In the genomic region with DNA sequence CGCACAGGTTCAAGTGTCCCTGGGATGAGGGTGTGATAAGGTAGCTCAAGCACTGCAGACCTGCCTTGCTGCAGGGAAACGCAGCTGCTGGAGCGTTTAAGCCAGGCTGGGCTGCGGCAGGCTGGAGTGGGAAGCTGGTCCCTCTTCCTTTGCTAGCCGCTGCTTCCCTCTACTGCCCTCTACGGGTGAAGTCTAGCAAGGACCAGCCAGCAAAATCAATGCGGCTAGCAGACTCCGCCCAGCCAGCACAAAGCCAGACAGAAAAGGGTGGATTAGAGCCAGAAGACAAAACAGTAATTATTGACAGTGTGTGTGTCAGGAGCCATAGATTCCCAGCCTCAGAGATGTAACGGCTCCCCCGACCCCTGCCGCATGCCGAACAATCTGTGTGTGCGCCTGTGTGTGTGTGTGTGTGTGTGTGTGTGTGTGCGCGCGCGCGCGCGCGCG, we compare ENCODE assay signal across 8 mouse cellular contexts.
A peak's percentile ranks its signal among the peaks of the same experiment; 100 is the strongest.
DNase-seq lines count a peak whose midpoint lies in the region; ATAC-seq and TF ChIP-seq lines count a peak whose summit lies in the region.

No protein-coding gene starts in this region.

- no peaks in the 10 kb centered on the region for H3K9me3 ChIP-seq in forebrain, embryonic 12.5 days
- H3K9me3 ChIP-seq in heart, postnatal 0 days (replicated peaks; ENCODE audit: control insufficient read depth, low read length): no peaks in the 10 kb centered on the region
- H3K9me3 ChIP-seq in liver, embryonic 15.5 days (replicated peaks): no peaks in the 10 kb centered on the region
- H3K9me3 ChIP-seq in neural tube, embryonic 13.5 days: no peaks in the 10 kb centered on the region

- peaks cover 3% of the 10 kb centered on the region; the same call in 1 of the 2 replicates for H3K27me3 ChIP-seq in forebrain, embryonic 12.5 days
- H3K27me3 ChIP-seq in heart, postnatal 0 days (ENCODE audit: control insufficient read depth, insufficient read depth, low read length): no peaks in the 10 kb centered on the region
- H3K27me3 ChIP-seq in liver, embryonic 15.5 days: no peaks in the 10 kb centered on the region
- no peaks in the 10 kb centered on the region for H3K27me3 ChIP-seq in neural tube, embryonic 13.5 days

- peak overlapping the region; percentile 44 for H3K4me2 ChIP-seq in forebrain, embryonic 12.5 days
- H3K4me2 ChIP-seq in heart, postnatal 0 days (ENCODE audit: low read depth, low read length): peak overlapping the region; percentile 54
- peak overlapping the region; percentile 50 for H3K4me2 ChIP-seq in liver, embryonic 15.5 days
- H3K4me2 ChIP-seq in neural tube, embryonic 13.5 days: peak overlapping the region; percentile 51

- WGBS in forebrain, embryonic 12.5 days: 37% methylated on average over 22 of the region's 22 CpGs
- WGBS in heart, postnatal 0 days: 48% methylated on average over 22 of the region's 22 CpGs
- WGBS in liver, embryonic 15.5 days (ENCODE audit: insufficient replicate concordance): 42% methylated on average over 22 of the region's 22 CpGs
- WGBS in neural tube, embryonic 13.5 days: 52% methylated on average over 22 of the region's 22 CpGs

- H3K4me1 ChIP-seq in forebrain, embryonic 12.5 days: peaks cover 8% of the 10 kb centered on the region; the same call in 1 of the 2 replicates
- H3K4me1 ChIP-seq in heart, postnatal 0 days (ENCODE audit: control insufficient read depth, insufficient read depth): no peaks in the 10 kb centered on the region
- H3K4me1 ChIP-seq in liver, embryonic 15.5 days (replicated peaks): no peaks in the 10 kb centered on the region
- no peaks in the 10 kb centered on the region; the same call in 1 of the 2 replicates for H3K4me1 ChIP-seq in neural tube, embryonic 13.5 days (replicated peaks)

- peak overlapping the region; percentile 92 for H3K27ac ChIP-seq in forebrain, embryonic 12.5 days
- H3K27ac ChIP-seq in heart, postnatal 0 days (ENCODE audit: low read depth): no peak overlapping the region
- no peak overlapping the region for H3K27ac ChIP-seq in liver, embryonic 15.5 days (replicated peaks)
- H3K27ac ChIP-seq in neural tube, embryonic 13.5 days (replicated peaks): peak overlapping the region; percentile 90

- no peak overlapping the region for H3K9ac ChIP-seq in forebrain, embryonic 12.5 days
- H3K9ac ChIP-seq in heart, postnatal 0 days (replicated peaks; ENCODE audit: low read depth, low read length): no peak overlapping the region
- H3K9ac ChIP-seq in liver, embryonic 15.5 days: no peak overlapping the region
- peak overlapping the region; percentile 69 for H3K9ac ChIP-seq in neural tube, embryonic 13.5 days

- TF ChIP-seq CTCF in heart, postnatal 0 days (IDR thresholded peaks at IDR 0.05; ENCODE audit: low read depth): peak; percentile 82

- peak; percentile 58 for DNase-seq in c-Kit-positive CD71-positive TER-119-negative erythroid progenitor cells, embryonic 14.5 days (ENCODE audit: low read depth)
- peak; percentile 74 for DNase-seq in heart, postnatal 0 days (ENCODE audit: low spot score)
- DNase-seq in kidney, postnatal 36 days: peak; percentile 72 to 81
- peak; percentile 70 for DNase-seq in telencephalon, adult 2 months (ENCODE audit: low read depth, low spot score)

- ATAC-seq in CD4-positive, CD25-positive, alpha-beta regulatory T cell, adult 4 months: peak; percentile 90
- ATAC-seq in forebrain, embryonic 12.5 days (ENCODE audit: low FRiP score): peak; percentile 94
- peak; percentile 73 for ATAC-seq in heart, postnatal 0 days (ENCODE audit: insufficient read depth, low read depth)
- peak; percentile 47 for ATAC-seq in liver, embryonic 15.5 days (ENCODE audit: insufficient read depth)
- ATAC-seq in neural tube, embryonic 13.5 days (ENCODE audit: low read depth): peak; percentile 95

- TF ChIP-seq EP300 in heart, postnatal 0 days (IDR thresholded peaks at IDR 0.05; ENCODE audit: low read depth): no peak

- H3K4me3 ChIP-seq in forebrain, embryonic 12.5 days (replicated peaks): peak overlapping the region; percentile 33
- H3K4me3 ChIP-seq in heart, postnatal 0 days (ENCODE audit: low read depth, low read length): peak overlapping the region; percentile 41
- peak overlapping the region; percentile 29 for H3K4me3 ChIP-seq in liver, embryonic 15.5 days (replicated peaks)
- peak overlapping the region; percentile 27 for H3K4me3 ChIP-seq in neural tube, embryonic 13.5 days

- H3K36me3 ChIP-seq in forebrain, embryonic 12.5 days (replicated peaks): no peaks in the 10 kb centered on the region
- no peaks in the 10 kb centered on the region for H3K36me3 ChIP-seq in heart, postnatal 0 days (replicated peaks; ENCODE audit: control insufficient read depth, insufficient read depth, low read length)
- no peaks in the 10 kb centered on the region for H3K36me3 ChIP-seq in liver, embryonic 15.5 days (replicated peaks)
- no peaks in the 10 kb centered on the region for H3K36me3 ChIP-seq in neural tube, embryonic 13.5 days

Comparison
In these comparisons a context has a peak if more than half of its experiments do, and no peak if none do; other contexts are left out.
1. H3K27ac ChIP-seq: peak in forebrain, embryonic 12.5 days (single experiment) and neural tube, embryonic 13.5 days (single experiment); none in heart, postnatal 0 days (single experiment) and liver, embryonic 15.5 days (single experiment).
2. Peak in every context shown above with its lines, with median percentiles within 50 percentile points of each other: ATAC-seq, DNase-seq, H3K4me2 ChIP-seq and H3K4me3 ChIP-seq.